Mouse (Mus musculus): Measurements from ENCODE around the gene Kif5c. TPM values are rescaled to one million over a fixed set of nuclear protein-coding genes. Genes with fewer than 3 reads are reported as not detected.
A peak's percentile ranks its signal among the peaks of the same experiment; 100 is the strongest.

The Kif5c gene
- total RNA-seq, 1 experiment from 2014 or later: 0.45 TPM

GRCm38 (mm10) chr2:49655195-49655873 is 36.2 kb downstream of the Kif5c start:
- ATAC-seq (replicated peaks in 1 of 2; ENCODE audit: insufficient read depth in 1 of 2, low FRiP score in 2 of 2, low TSS enrichment in 1 of 2, low read depth in 1 of 2, poor library complexity in 2 of 2, severe bottlenecking in 2 of 2): no peak

- ATAC-seq (replicated peaks in 1 of 2; ENCODE audit: insufficient read depth in 1 of 2, low FRiP score in 2 of 2, low TSS enrichment in 1 of 2, low read depth in 1 of 2, poor library complexity in 2 of 2, severe bottlenecking in 2 of 2): no peak
Observed at GRCm38 (mm10) chr2:49655874-49656195, 36.7 kb downstream of the Kif5c start.

DNA sequence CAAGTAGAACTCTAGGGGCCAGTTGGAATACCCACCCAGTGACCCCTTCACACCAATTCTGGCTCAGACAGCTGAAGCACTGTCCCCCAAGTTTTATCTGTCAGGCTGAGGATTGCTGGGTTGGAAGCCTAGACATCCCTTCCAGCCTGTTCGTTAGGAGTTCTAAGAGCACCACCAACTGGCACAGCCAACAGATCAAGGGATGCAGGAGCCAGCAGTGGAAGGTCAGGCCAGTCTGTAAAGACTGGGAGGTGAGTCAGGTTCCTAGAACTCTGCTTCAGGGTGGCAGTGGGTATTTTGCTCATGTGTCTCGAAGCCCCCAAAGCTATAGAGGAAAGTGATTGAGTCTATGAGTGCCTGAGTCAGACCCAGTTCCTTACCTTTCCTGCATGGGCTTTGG is 37.9 kb downstream of the Kif5c start:
- ATAC-seq (replicated peaks in 1 of 2; ENCODE audit: insufficient read depth in 1 of 2, low FRiP score in 2 of 2, low TSS enrichment in 1 of 2, low read depth in 1 of 2, poor library complexity in 2 of 2, severe bottlenecking in 2 of 2): no peak

- no peak for ATAC-seq (replicated peaks in 1 of 2; ENCODE audit: insufficient read depth in 1 of 2, low FRiP score in 2 of 2, low TSS enrichment in 1 of 2, low read depth in 1 of 2, poor library complexity in 2 of 2, severe bottlenecking in 2 of 2)
Observed at GRCm38 (mm10) chr2:49657666-49658065, 38.6 kb downstream of the Kif5c start.

- ATAC-seq (replicated peaks in 1 of 2; ENCODE audit: insufficient read depth in 1 of 2, low FRiP score in 2 of 2, low TSS enrichment in 1 of 2, low read depth in 1 of 2, poor library complexity in 2 of 2, severe bottlenecking in 2 of 2): no peak
Observed at GRCm38 (mm10) chr2:49658988-49659387, 39.9 kb downstream of the Kif5c start.

- no peak for ATAC-seq (replicated peaks in 1 of 2; ENCODE audit: insufficient read depth in 1 of 2, low FRiP score in 2 of 2, low TSS enrichment in 1 of 2, low read depth in 1 of 2, poor library complexity in 2 of 2, severe bottlenecking in 2 of 2)
Observed at GRCm38 (mm10) chr2:49659964-49660363, 40.9 kb downstream of the Kif5c start.

GRCm38 (mm10) chr2:49660375-49660923 is 41.4 kb downstream of the Kif5c start:
- ATAC-seq (replicated peaks in 1 of 2; ENCODE audit: insufficient read depth in 1 of 2, low FRiP score in 2 of 2, low TSS enrichment in 1 of 2, low read depth in 1 of 2, poor library complexity in 2 of 2, severe bottlenecking in 2 of 2): no peak

GRCm38 (mm10) chr2:49661348-49661747 is 42.2 kb downstream of the Kif5c start:
- ATAC-seq (replicated peaks in 1 of 2; ENCODE audit: insufficient read depth in 1 of 2, low FRiP score in 2 of 2, low TSS enrichment in 1 of 2, low read depth in 1 of 2, poor library complexity in 2 of 2, severe bottlenecking in 2 of 2): no peak

- no peak for ATAC-seq (replicated peaks in 1 of 2; ENCODE audit: insufficient read depth in 1 of 2, low FRiP score in 2 of 2, low TSS enrichment in 1 of 2, low read depth in 1 of 2, poor library complexity in 2 of 2, severe bottlenecking in 2 of 2)
Observed at GRCm38 (mm10) chr2:49661872-49662271, 42.8 kb downstream of the Kif5c start.

GRCm38 (mm10) chr2:49671753-49672500 is 52.8 kb downstream of the Kif5c start:
- ATAC-seq (replicated peaks in 1 of 2; ENCODE audit: insufficient read depth in 1 of 2, low FRiP score in 2 of 2, low TSS enrichment in 1 of 2, low read depth in 1 of 2, poor library complexity in 2 of 2, severe bottlenecking in 2 of 2): no peak

GRCm38 (mm10) chr2:49672501-49672874 is 53.4 kb downstream of the Kif5c start:
- no peak for ATAC-seq (replicated peaks in 1 of 2; ENCODE audit: insufficient read depth in 1 of 2, low FRiP score in 2 of 2, low TSS enrichment in 1 of 2, low read depth in 1 of 2, poor library complexity in 2 of 2, severe bottlenecking in 2 of 2)

GRCm38 (mm10) chr2:49676020-49676419 is 56.9 kb downstream of the Kif5c start:
- no peak for ATAC-seq (replicated peaks in 1 of 2; ENCODE audit: insufficient read depth in 1 of 2, low FRiP score in 2 of 2, low TSS enrichment in 1 of 2, low read depth in 1 of 2, poor library complexity in 2 of 2, severe bottlenecking in 2 of 2)

DNA sequence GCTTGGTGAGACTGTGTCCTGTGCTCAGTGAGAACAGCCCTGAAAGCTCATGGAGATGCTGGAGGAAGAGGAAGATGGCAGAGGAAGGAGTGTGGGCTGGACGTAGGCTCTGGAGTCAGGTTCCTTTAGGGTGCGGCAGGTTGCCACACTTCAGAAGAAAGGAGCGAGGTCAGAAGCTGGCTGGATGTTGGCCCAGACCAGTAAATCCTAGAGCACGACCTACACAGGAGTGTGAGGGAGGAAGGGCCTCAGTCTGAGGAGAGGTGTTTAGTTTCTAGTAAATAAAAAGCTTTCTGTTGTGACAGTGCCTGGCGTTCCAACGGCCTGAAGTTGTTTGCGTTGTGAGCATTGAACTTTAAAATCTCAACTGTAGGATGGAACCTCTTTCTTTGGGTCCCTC is 59.3 kb downstream of the Kif5c start:
- ATAC-seq (replicated peaks in 1 of 2; ENCODE audit: insufficient read depth in 1 of 2, low FRiP score in 2 of 2, low TSS enrichment in 1 of 2, low read depth in 1 of 2, poor library complexity in 2 of 2, severe bottlenecking in 2 of 2): no peak

DNA sequence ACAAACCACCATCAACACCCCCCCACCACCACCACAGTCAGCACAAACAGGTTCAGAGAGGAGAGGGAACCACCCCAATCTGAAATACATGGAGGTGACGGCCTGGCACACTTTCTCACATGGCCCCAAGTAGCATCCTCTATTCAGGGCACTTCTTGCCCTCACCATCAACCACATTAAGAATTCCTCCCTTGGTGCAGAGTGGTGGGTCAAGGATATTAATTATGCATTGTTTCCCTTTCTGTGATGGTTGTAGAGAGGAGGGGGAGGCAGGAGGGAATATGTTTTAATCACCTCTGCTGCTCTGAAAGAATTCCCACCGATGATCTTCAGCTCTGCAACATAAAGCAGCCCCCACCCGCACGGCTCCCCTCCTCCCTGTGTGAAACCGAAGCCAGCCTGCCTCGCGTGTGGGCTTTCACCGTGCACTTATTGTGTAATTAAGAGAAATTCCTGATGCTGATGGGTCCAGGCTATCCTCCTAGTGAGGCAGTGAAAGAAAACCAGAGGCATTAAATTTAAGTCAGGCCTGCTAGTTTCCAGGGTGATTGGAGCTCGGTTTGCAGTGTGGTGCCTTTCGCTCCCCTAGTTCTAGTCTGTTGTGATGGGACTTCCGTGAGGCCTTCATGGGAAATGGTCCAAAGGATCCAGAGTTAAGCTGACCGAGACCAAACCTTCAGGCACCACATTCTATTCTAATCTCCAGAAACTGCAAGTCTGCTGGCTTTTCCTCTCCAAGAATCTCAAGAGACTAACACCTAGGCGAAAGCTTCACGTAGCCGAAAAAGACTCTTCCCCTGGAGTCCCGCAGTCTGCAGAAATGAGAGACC is 60.3 kb downstream of the Kif5c start:
- ATAC-seq (replicated peaks in 1 of 2; ENCODE audit: insufficient read depth in 1 of 2, low FRiP score in 2 of 2, low TSS enrichment in 1 of 2, low read depth in 1 of 2, poor library complexity in 2 of 2, severe bottlenecking in 2 of 2): no peak

DNA sequence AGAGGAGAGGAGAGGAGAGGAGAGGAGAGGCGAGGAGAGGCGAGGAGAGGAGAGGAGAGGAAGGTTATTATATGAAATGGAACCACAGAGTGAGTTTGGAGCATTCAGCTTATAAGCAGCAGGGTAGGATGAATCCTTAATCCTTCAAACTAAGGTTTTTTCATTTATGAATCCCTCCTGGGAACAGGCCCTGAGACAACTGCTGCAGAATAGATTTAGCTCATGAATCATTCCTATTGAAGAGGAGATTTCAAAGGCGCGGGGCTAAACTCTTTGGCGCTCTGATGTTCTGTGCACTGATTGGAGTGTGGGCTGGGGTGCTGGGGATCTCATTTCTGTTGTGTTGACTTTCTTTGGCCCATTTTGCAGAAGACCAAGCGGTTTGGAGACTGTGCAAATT is 63.7 kb downstream of the Kif5c start:
- no peak for ATAC-seq (replicated peaks in 1 of 2; ENCODE audit: insufficient read depth in 1 of 2, low FRiP score in 2 of 2, low TSS enrichment in 1 of 2, low read depth in 1 of 2, poor library complexity in 2 of 2, severe bottlenecking in 2 of 2)

GRCm38 (mm10) chr2:49684808-49685207 is 65.7 kb downstream of the Kif5c start:
- ATAC-seq (replicated peaks in 1 of 2; ENCODE audit: insufficient read depth in 1 of 2, low FRiP score in 2 of 2, low TSS enrichment in 1 of 2, low read depth in 1 of 2, poor library complexity in 2 of 2, severe bottlenecking in 2 of 2): peak in 1 of 2 experiments; percentile 56; a peak in 2 of 4 replicates

DNA sequence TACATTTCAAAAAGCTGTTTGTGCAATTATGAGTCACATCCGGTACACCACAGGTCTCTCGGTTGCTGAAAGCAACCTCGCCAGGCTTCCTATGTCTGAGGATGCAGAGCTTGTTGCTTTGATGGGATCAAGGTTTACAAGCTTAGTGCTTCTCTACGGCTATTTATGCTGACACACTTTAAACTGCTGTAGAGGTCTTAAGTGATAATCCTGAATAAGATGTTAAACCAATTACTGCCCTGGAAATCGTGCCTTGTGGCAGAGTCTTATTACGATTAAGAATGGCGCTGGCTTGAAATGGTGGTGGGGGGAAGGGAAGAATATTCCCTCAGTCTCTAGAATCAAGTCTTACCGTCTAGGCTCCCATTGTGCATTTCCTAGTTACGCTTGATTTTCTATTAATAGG is 71.3 kb downstream of the Kif5c start:
- ATAC-seq (replicated peaks in 1 of 2; ENCODE audit: insufficient read depth in 1 of 2, low FRiP score in 2 of 2, low TSS enrichment in 1 of 2, low read depth in 1 of 2, poor library complexity in 2 of 2, severe bottlenecking in 2 of 2): no peak

DNA sequence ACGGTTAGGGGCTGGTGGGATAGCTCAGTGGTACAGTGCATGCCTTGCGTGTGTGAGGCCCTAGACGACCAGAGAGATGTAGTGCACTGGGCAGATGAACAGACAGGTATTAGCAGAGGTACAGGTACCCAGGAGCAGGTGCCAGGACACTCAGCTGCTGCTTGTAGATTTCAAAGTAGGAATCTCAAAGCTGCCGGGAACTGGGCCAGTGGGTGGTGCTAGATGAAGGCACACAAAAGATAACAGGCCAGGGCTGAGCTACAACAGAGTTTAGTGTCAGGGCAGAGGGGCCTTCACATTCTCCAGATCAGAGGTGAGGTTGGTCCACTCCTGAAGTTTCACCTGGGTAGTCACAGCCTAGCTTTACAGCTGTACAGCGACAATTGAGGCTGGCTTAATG is 72.3 kb downstream of the Kif5c start:
- no peak for ATAC-seq (replicated peaks in 1 of 2; ENCODE audit: insufficient read depth in 1 of 2, low FRiP score in 2 of 2, low TSS enrichment in 1 of 2, low read depth in 1 of 2, poor library complexity in 2 of 2, severe bottlenecking in 2 of 2)
